Mouse (Mus musculus): ENCODE results near the gene Hoxd9.

- TF ChIP-seq CTCF (IDR thresholded peaks at IDR 0.05; ENCODE audit: borderline replicate concordance, control insufficient read depth, extremely low read depth, insufficient read depth, low read length, poor library complexity) (no peak), POLR2A (IDR thresholded peaks at IDR 0.05; ENCODE audit: control insufficient read depth, extremely low read depth, insufficient read depth, low read length, poor library complexity) (no peak)
Measured at GRCm38 (mm10) chr2:74677106-74677505, 20.4 kb upstream of the Hoxd9 start.

Data from thymus, adult 2 months (tissue).